Mouse (Mus musculus) thymus, postnatal 0 days (tissue): Measurements from ENCODE around the gene Akna. TPM values are rescaled to one million over a fixed set of nuclear protein-coding genes. Genes with fewer than 3 reads are reported as not detected.

Source experiments
- DNase-seq: peaks from one replicate; pipeline ENCODE4 v3.0.0-alpha.2; 2015; ENCODE audit warnings: low spot score
- polyA plus RNA-seq: library from polyadenylated mRNA; unstranded; fragments of >200 nt; fragmentation: Nextera tagmentation; extraction: Ambion mirVana; gene quantifications from 2 replicates; pipeline ENCODE4 v1.2.1, GENCODE M21; 2015

Gene Akna
- polyA plus RNA-seq, 1 experiment from 2014 or later: 25.9 TPM

GRCm38 (mm10) chr4:63409908-63410582 lies 6.9 kb upstream of the Akna start:
- peak; percentile 77 for DNase-seq

- no peak for DNase-seq
Observed at GRCm38 (mm10) chr4:63409317-63409907, 6.3 kb upstream of the Akna start.

GRCm38 (mm10) chr4:63408649-63409048 lies 5.5 kb upstream of the Akna start:
- peak; percentile 70 for DNase-seq

GRCm38 (mm10) chr4:63408247-63408646 lies 5.1 kb upstream of the Akna start:
- no peak for DNase-seq

- DNase-seq: no peak
Observed at GRCm38 (mm10) chr4:63405683-63406082, 2.5 kb upstream of the Akna start.

- peak; percentile 75 for DNase-seq
Observed at GRCm38 (mm10) chr4:63405051-63405450, 1.9 kb upstream of the Akna start.

GRCm38 (mm10) chr4:63404205-63404604 lies 1.1 kb upstream of the Akna start:
- peak; percentile 77 for DNase-seq

- DNase-seq: no peak
Observed at GRCm38 (mm10) chr4:63402558-63402957, 596 bp downstream of the Akna start.

GRCm38 (mm10) chr4:63402056-63402455 lies 1.1 kb downstream of the Akna start:
- DNase-seq: no peak

GRCm38 (mm10) chr4:63401620-63402019 lies 1.5 kb downstream of the Akna start:
- DNase-seq: no peak

- peak; percentile 65 for DNase-seq
Observed at GRCm38 (mm10) chr4:63400541-63401306, 2.4 kb downstream of the Akna start.

GRCm38 (mm10) chr4:63399691-63400270 lies 3.4 kb downstream of the Akna start:
- no peak for DNase-seq

- peak; percentile 73 for DNase-seq
Observed at GRCm38 (mm10) chr4:63398854-63399609, 4.1 kb downstream of the Akna start.

GRCm38 (mm10) chr4:63397981-63398537 lies 5.1 kb downstream of the Akna start:
- DNase-seq: no peak

- DNase-seq: peak; percentile 67
Observed at GRCm38 (mm10) chr4:63391322-63391721, 11.8 kb downstream of the Akna start.

GRCm38 (mm10) chr4:63389887-63390528 lies 13.1 kb downstream of the Akna start:
- no peak for DNase-seq

- peak; percentile 80 for DNase-seq
Observed at GRCm38 (mm10) chr4:63389121-63389886, 13.8 kb downstream of the Akna start.

- DNase-seq: no peak
Observed at GRCm38 (mm10) chr4:63388029-63388428, 15.1 kb downstream of the Akna start.

- DNase-seq: peak; percentile 91
Observed at GRCm38 (mm10) chr4:63385784-63386183, 17.4 kb downstream of the Akna start.

- no peak for DNase-seq
Observed at GRCm38 (mm10) chr4:63385253-63385652, 17.9 kb downstream of the Akna start.
